Mouse (Mus musculus): ENCODE measurements around the gene Ccs. TPM values are rescaled to one million over a fixed set of nuclear protein-coding genes. Genes with fewer than 3 reads are reported as not detected.
"Not testable (repeated sequence)": the region's sequence is repeated elsewhere in the genome, so short reads cannot be mapped to it uniquely, and the experiment has no call there.

Ccs gene
- polyA plus RNA-seq, 1 experiment from 2014 or later: 64.5 TPM

- H3K9me3 ChIP-seq (replicated peaks): no peaks in the 10 kb centered on the region
- no peak overlapping the region for H3K9ac ChIP-seq
- H3K4me1 ChIP-seq: peaks cover 7% of the 10 kb centered on the region; the same call in 1 of the 2 replicates
- no peak overlapping the region for H3K27ac ChIP-seq
- no peak for ATAC-seq (replicated peaks; ENCODE audit: low FRiP score)
- H3K27me3 ChIP-seq: no peaks in the 10 kb centered on the region
- WGBS: 48% methylated on average over 7 of the region's 7 CpGs
- peak overlapping the region; percentile 22; the same call in 1 of the 2 replicates for H3K4me2 ChIP-seq
- H3K36me3 ChIP-seq: peaks cover 52% of the 10 kb centered on the region
- H3K4me3 ChIP-seq (replicated peaks): no peak overlapping the region
Measured at GRCm38 (mm10) chr19:4829156-4829555, 10.0 kb downstream of the Ccs start.

DNA sequence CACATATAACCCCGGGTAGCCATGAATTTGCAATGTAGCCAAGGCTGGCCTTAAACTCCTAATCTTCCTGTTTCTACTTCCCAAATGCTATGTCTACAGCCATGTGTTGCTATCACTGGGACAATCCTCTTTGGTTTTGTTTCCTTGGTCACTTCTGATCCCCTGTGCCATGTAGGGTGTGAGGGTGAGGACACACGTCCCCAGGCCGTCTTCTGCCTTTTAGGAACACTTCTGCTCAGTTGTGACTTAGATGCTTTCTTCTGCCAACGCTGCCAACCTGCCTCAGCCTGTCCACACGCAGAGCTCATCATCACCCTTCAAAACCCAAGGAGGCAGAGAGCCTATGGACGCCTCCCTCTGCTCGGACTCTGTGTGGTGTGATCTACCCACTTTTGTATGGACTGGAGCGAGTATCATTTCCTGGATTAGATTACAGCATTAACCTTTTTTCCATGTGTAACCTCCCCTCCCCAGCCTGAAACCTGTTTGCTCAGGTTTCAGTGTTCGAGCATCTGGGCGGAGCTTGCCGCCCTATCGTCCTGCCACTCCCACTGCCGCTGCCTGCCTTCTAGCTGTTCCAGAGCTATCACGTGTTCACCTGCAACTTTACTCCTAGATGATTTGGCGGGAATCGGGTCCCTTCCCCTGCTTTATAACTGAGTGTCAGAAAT lies 10.6 kb downstream of the Ccs start:
- H3K9me3 ChIP-seq (replicated peaks): no peaks in the 10 kb centered on the region
- peaks cover 7% of the 10 kb centered on the region; the same call in 1 of the 2 replicates for H3K4me1 ChIP-seq
- 0 out of 2 replicates have a peak overlapping the region, but pooled peaks have one; percentile 10 for H3K4me3 ChIP-seq (replicated peaks)
- H3K27me3 ChIP-seq: no peaks in the 10 kb centered on the region
- H3K36me3 ChIP-seq: peaks cover 52% of the 10 kb centered on the region
- H3K4me2 ChIP-seq: peak overlapping the region; percentile 22; the same call in 1 of the 2 replicates
- no peak overlapping the region for H3K9ac ChIP-seq
- WGBS: 47% methylated on average over 16 of the region's 16 CpGs
- no peak overlapping the region for H3K27ac ChIP-seq
- no peak for ATAC-seq (replicated peaks; ENCODE audit: low FRiP score)

- H3K4me2 ChIP-seq: no peak overlapping the region
- 70% methylated on average over 5 of the region's 5 CpGs for WGBS
- H3K27me3 ChIP-seq: no peaks in the 10 kb centered on the region
- no peaks in the 10 kb centered on the region for H3K9me3 ChIP-seq (replicated peaks)
- peak overlapping the region; percentile 37 for H3K27ac ChIP-seq
- no peak overlapping the region for H3K4me3 ChIP-seq (replicated peaks)
- peaks cover 17% of the 10 kb centered on the region for H3K36me3 ChIP-seq
- no peak overlapping the region for H3K9ac ChIP-seq
- H3K4me1 ChIP-seq: peaks cover 2% of the 10 kb centered on the region; the same call in 1 of the 2 replicates
- ATAC-seq (replicated peaks; ENCODE audit: low FRiP score): peak; percentile 79
Measured at GRCm38 (mm10) chr19:4820678-4821303, 18.3 kb downstream of the Ccs start.

DNA sequence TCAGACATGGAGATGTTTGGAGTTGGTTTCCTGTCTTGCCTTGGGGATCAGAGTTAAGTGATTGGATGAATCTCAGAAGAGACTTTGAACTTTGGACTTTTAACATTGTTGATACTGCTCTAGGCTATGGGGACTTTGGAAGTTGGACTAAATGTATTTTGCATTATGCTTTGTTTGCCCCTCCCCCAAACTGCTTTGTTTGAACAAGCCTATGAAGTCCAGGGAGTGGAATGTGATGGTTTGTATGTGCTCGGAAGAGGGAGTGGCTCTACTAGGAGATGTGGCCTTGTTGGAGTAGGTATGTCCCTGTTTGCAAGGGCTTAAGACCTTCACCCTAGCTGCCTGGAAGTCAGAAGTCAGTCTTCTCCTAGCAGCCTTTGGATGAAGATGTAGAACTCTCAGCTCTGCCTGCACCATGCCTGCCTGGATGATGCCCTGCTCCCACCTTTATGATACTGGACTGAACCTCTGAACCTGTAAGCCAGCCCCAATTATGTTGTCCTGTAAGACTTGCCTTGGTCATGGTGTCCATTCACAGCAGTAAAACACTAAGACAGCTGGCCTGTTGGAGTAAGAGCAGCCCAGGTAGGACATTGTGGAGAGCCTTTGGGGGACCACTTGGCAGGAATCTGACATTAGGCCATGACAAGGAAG lies 21.8 kb downstream of the Ccs start:
- peaks cover 4% of the 10 kb centered on the region; the same call in 1 of the 2 replicates for H3K4me1 ChIP-seq
- H3K9me3 ChIP-seq (replicated peaks): no peaks in the 10 kb centered on the region
- H3K27ac ChIP-seq: no peak overlapping the region
- no peak overlapping the region for H3K9ac ChIP-seq
- 55% methylated on average over 1 of the region's 1 CpGs for WGBS
- H3K27me3 ChIP-seq: no peaks in the 10 kb centered on the region
- H3K36me3 ChIP-seq: no peaks in the 10 kb centered on the region
- no peak overlapping the region for H3K4me3 ChIP-seq (replicated peaks)
- ATAC-seq (replicated peaks; ENCODE audit: low FRiP score): no peak
- H3K4me2 ChIP-seq: no peak overlapping the region

DNA sequence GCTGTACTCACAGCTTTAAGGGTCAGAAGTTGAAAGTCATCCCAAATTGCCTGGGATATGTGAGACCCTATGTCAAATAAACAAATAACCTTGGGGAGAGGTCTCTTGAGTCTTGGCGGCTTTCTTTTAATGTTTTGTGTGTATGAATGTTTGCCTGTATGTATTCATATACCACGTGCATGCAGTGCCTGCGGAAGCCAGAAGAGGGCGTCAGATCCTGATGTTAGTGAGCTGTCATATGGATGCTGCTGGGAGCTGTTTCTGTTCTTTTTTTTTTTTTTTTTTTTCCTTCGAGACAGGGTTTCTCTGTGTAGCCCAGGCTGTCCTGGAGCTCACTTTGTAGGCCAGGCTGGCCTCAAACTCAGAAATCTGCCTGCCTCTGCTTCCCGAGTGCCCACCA lies 26.1 kb downstream of the Ccs start:
- 85% methylated on average over 6 of the region's 6 CpGs for WGBS
- no peak overlapping the region for H3K27ac ChIP-seq
- no peak for ATAC-seq (replicated peaks; ENCODE audit: low FRiP score)
- H3K4me2 ChIP-seq: no peak overlapping the region
- no peak overlapping the region for H3K9ac ChIP-seq
- H3K4me1 ChIP-seq: peaks cover 22% of the 10 kb centered on the region
- H3K9me3 ChIP-seq (replicated peaks): no peaks in the 10 kb centered on the region
- no peak overlapping the region for H3K4me3 ChIP-seq (replicated peaks)
- H3K27me3 ChIP-seq: no peaks in the 10 kb centered on the region
- no peaks in the 10 kb centered on the region for H3K36me3 ChIP-seq

GRCm38 (mm10) chr19:4812334-4812949 lies 26.7 kb downstream of the Ccs start:
- Histone ChIP-seq H3K4me1 (peaks cover 27% of the 10 kb centered on the region), H3K4me2 (peak overlapping the region; percentile 80), H3K27ac (peak overlapping the region; percentile 98), H3K4me3 (replicated peaks) (peak overlapping the region; percentile 67), H3K9ac (peak overlapping the region; percentile 78)
- H3K9me3 ChIP-seq (replicated peaks); H3K36me3 ChIP-seq; H3K27me3 ChIP-seq; ATAC-seq (replicated peaks; ENCODE audit: low FRiP score): not testable (repeated sequence)
- 76% methylated on average over 8 of the region's 8 CpGs for WGBS

DNA sequence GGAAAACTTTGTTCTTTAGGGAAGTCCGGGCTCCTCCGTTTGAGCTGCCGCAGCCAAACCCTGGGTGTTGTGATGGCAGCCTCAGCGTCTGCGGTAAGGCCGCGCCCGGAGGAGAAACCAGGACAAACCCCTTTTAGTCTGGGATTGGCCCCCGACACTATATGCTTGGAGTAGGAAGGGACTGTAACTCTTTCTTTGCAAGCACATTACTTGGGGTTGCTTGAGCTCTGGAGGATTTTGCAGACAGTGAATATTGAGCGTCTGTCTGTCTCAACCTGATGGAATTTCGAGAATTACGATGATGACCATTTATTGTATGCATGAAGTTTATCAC lies 27.3 kb downstream of the Ccs start:
- Histone ChIP-seq H3K4me2 (peak overlapping the region; percentile 80), H3K36me3 (no peaks in the 10 kb centered on the region), H3K9ac (peak overlapping the region; percentile 78), H3K27me3 (no peaks in the 10 kb centered on the region), H3K4me1 (peaks cover 27% of the 10 kb centered on the region), H3K9me3 (replicated peaks) (no peaks in the 10 kb centered on the region), H3K27ac (peak overlapping the region; percentile 98), H3K4me3 (replicated peaks) (peak overlapping the region; percentile 67)
- WGBS: 3% methylated on average over 12 of the region's 12 CpGs
- ATAC-seq (replicated peaks; ENCODE audit: low FRiP score): peak; percentile 45; the same call in 1 of the 2 replicates

GRCm38 (mm10) chr19:4811063-4811908 lies 27.8 kb downstream of the Ccs start, which contains the start of the genes Gm21992 and Rbm14:
Gm21992 (minus strand) TSS chr19:4811612.
Rbm14 (minus strand) TSS chr19:4811634.
- Histone ChIP-seq H3K9me3 (replicated peaks) (no peaks in the 10 kb centered on the region), H3K4me1 (peaks cover 27% of the 10 kb centered on the region), H3K4me2 (peak within 1 kb of the TSS; percentile 80), H3K4me3 (replicated peaks) (peak within 1 kb of the TSS; percentile 67), H3K9ac (peak within 1 kb of the TSS; percentile 78), H3K27me3 (no peaks in the 10 kb centered on the region), H3K27ac (peak within 1 kb of the TSS; percentile 98), H3K36me3 (0 out of 2 replicates have a peak, but pooled peaks cover 4% of the 10 kb centered on the region)
- WGBS: under 1% methylated on average over 83 of the region's 83 CpGs
- peak; percentile 99 for ATAC-seq (replicated peaks; ENCODE audit: low FRiP score)

DNA sequence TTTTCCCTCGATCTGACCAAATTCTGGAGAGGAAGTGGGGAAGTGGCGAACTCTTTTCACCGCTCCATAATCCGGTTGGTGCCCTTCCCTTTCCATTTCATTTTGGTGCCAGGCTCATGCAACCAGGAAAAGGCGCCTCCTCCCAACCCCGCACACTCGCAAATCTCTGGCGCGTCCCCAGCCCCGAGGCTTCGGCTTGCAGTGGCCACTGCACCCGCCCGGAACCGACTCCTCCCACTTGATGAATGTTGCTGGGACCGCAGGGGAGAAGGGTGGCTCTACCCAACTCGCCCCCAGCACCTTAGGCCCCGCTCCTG lies 28.4 kb downstream of the Ccs start:
- 0 out of 2 replicates have a peak, but pooled peaks cover 5% of the 10 kb centered on the region for H3K36me3 ChIP-seq
- peak overlapping the region; percentile 67 for H3K4me3 ChIP-seq (replicated peaks)
- peak overlapping the region; percentile 69 for H3K9ac ChIP-seq
- peak overlapping the region; percentile 98 for H3K27ac ChIP-seq
- H3K4me1 ChIP-seq: peaks cover 27% of the 10 kb centered on the region
- H3K9me3 ChIP-seq (replicated peaks): no peaks in the 10 kb centered on the region
- WGBS: 0% methylated on average over 17 of the region's 17 CpGs
- H3K4me2 ChIP-seq: peak overlapping the region; percentile 80
- no peak for ATAC-seq (replicated peaks; ENCODE audit: low FRiP score)
- no peaks in the 10 kb centered on the region for H3K27me3 ChIP-seq

GRCm38 (mm10) chr19:4810309-4810708 lies 28.8 kb downstream of the Ccs start:
- H3K9ac ChIP-seq: peak overlapping the region; percentile 69
- H3K4me3 ChIP-seq (replicated peaks): peak overlapping the region; percentile 67
- H3K27ac ChIP-seq: peak overlapping the region; percentile 98
- H3K4me2 ChIP-seq: peak overlapping the region; percentile 80
- under 1% methylated on average over 14 of the region's 14 CpGs for WGBS
- peaks cover 29% of the 10 kb centered on the region for H3K4me1 ChIP-seq
- no peaks in the 10 kb centered on the region for H3K27me3 ChIP-seq
- no peaks in the 10 kb centered on the region for H3K9me3 ChIP-seq (replicated peaks)
- no peak for ATAC-seq (replicated peaks; ENCODE audit: low FRiP score)
- 0 out of 2 replicates have a peak, but pooled peaks cover 5% of the 10 kb centered on the region for H3K36me3 ChIP-seq

DNA sequence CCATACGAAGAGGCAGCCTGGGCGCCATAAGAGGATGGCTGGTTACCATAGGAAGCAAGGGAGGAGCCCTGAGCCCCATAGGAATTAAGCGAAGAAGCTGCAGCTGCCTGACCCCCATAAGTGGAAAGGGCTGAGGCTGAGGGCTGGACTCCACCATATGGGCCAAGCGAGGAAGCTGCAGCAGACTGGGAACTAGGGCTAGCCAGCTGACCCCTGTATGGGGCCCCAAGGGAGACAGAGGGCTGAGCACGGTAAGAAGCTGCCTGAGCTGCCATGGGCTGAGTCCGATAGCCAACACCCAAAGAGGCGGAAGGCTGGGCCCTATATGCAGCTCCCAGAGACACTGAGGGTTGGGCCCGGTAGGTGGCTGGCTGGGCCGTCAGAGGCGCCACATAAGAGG lies 35.8 kb downstream of the Ccs start:
- WGBS: 78% methylated on average over 10 of the region's 10 CpGs
- Histone ChIP-seq H3K27me3 (no peaks in the 10 kb centered on the region), H3K27ac (no peak overlapping the region), H3K4me2 (no peak overlapping the region), H3K4me1 (peaks cover 20% of the 10 kb centered on the region), H3K9me3 (replicated peaks) (no peaks in the 10 kb centered on the region), H3K9ac (no peak overlapping the region), H3K4me3 (replicated peaks) (no peak overlapping the region), H3K36me3 (peaks cover 65% of the 10 kb centered on the region)
- ATAC-seq (replicated peaks; ENCODE audit: low FRiP score): no peak
